Mouse (Mus musculus): ENCODE data around the gene Acox2. TPM values are rescaled to one million over a fixed set of nuclear protein-coding genes. Genes with fewer than 3 reads are reported as not detected.

Acox2 gene
- polyA plus RNA-seq, 1 experiment from 2014 or later, result not detected

Other genes starting within 250 kb of the Acox2 start
- 48.7 and 71.6 TPM in 2 replicates for gene Rpp14, start 179.0 kb downstream of the Acox2 start, polyA plus RNA-seq (2014; fragmentation: Nextera tagmentation; extraction: Ambion mirVana)
- 25.2 and 32.2 TPM in 2 replicates for gene Pxk, start 161.1 kb downstream of the Acox2 start, polyA plus RNA-seq (2014; fragmentation: Nextera tagmentation; extraction: Ambion mirVana)
- gene Pdhb, start 86.3 kb downstream of the Acox2 start, polyA plus RNA-seq (2014; fragmentation: Nextera tagmentation; extraction: Ambion mirVana), result 231 and 247 TPM in 2 replicates
- 9.1 and 10.4 TPM in 2 replicates for gene Kctd6, start 45.2 kb downstream of the Acox2 start, polyA plus RNA-seq (2014; fragmentation: Nextera tagmentation; extraction: Ambion mirVana)
- 3.2 and 4.0 TPM in 2 replicates for gene Fam107a, start 58.7 kb upstream of the Acox2 start, polyA plus RNA-seq (2014; fragmentation: Nextera tagmentation; extraction: Ambion mirVana)
- gene Oit1, start 119.4 kb upstream of the Acox2 start, polyA plus RNA-seq (2014; fragmentation: Nextera tagmentation; extraction: Ambion mirVana), result 2.7 and 2.8 TPM in 2 replicates